Mouse (Mus musculus) cortical plate, adult 2 months (tissue): ENCODE data around the gene Nkx6-2. TPM values are rescaled to one million over a fixed set of nuclear protein-coding genes. Genes with fewer than 3 reads are reported as not detected.

Source experiments
- H3K27ac ChIP-seq: fragments of 200-500 bp; 2 replicates; pipeline ENCODE4 v1.5.1; 2012; ENCODE audit warnings: low read length, control low read depth, inconsistent platforms; ENCODE audit not compliant: insufficient read depth
- H3K4me1 ChIP-seq: fragments of 200-500 bp; 2 replicates; pipeline ENCODE4 v1.6.1; 2011; ENCODE audit warnings: low read length; ENCODE audit not compliant: control insufficient read depth, insufficient read depth
- H3K4me3 ChIP-seq: fragments of 200-500 bp; 2 replicates; pipeline ENCODE4 v1.5.1; 2011; ENCODE audit warnings: mild to moderate bottlenecking, low read length, control low read depth; ENCODE audit not compliant: insufficient read depth
- CTCF ChIP-seq: fragments of 200-500 bp; IDR thresholded peaks from 2 replicates; pipeline ENCODE4 v1.5.1; 2011; ENCODE audit warnings: mild to moderate bottlenecking, control low read depth, low read length; ENCODE audit not compliant: insufficient read depth; ENCODE audit errors: extremely low read depth
- POLR2A ChIP-seq: fragments of 200-500 bp; IDR thresholded peaks from 2 replicates; pipeline ENCODE4 v1.6.1; 2011; ENCODE audit warnings: mild to moderate bottlenecking, low read length, control low read depth; ENCODE audit not compliant: insufficient read depth; ENCODE audit errors: extremely low read depth
- polyA plus RNA-seq: library from polyadenylated mRNA; depleted of rRNA; stranded (reverse); fragments of >200 nt; gene quantifications from 2 replicates; pipeline ENCODE4 v1.2.3, GENCODE M21; 2012

The Nkx6-2 gene
- polyA plus RNA-seq, 1 experiment, result 22.0 TPM

DNA sequence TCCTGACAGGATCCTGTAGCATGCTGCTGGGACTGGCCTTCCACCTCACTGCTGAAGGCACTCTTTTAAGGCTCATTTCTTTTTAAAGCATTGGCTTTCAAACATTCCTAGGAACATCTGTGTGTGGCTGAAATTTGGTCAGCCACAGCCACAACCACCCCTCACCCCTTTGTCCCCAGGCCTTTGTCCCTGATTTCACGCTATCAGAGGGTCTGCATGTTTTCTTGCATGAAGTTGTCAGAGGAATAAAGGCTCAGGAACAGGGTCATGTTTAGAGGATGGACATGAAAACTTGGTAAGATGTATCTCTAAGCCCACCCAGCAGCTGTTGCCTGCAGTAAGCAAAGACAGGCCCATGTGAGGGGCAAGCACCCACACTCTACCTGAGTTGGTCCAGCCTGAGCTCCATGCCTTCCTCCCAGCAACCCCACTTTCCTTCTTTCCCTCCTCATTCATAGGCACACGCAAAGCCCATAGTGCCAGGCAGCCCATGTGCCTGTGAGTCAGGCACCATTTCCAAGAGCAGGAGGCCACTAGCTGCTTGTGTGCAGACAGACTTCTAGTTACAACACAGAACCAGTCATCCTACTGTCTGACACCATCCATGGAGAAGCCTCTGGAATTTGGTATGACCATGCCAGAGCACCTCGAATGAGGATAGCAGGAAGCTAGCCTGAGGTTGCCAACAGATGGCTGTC lies 32.4 kb downstream of the Nkx6-2 start:
- 0 out of 2 replicates have a peak, but pooled peaks cover 1% of the 10 kb centered on the region for H3K4me1 ChIP-seq
- H3K27ac ChIP-seq, result no peak overlapping the region
- no peak overlapping the region for H3K4me3 ChIP-seq
- no peak for TF ChIP-seq CTCF
- TF ChIP-seq POLR2A, result no peak

DNA sequence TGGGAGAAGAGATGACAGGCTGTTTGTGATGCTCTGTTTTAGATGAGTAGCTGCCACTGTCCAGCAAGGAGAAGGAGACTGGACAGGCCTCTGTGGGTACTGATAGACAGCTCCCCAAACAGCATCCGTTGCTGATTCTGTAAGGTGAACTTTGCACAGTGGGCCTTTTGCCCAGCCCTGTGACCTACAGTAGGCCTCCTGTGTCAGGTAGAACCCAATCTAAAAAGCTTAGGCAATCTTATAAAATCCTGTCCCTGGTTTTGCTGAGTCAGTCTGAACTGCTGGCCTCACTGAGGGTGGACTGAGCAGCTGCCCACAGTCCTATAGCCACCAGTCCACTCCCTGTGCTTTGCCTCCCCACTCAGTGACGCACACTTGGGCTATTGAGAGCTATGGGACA lies 35.3 kb downstream of the Nkx6-2 start:
- Histone ChIP-seq H3K27ac (no peak overlapping the region), H3K4me1 (peaks cover 3% of the 10 kb centered on the region; the same call in 1 of the 2 replicates), H3K4me3 (no peak overlapping the region)
- TF ChIP-seq CTCF, result no peak
- TF ChIP-seq POLR2A, result no peak

DNA sequence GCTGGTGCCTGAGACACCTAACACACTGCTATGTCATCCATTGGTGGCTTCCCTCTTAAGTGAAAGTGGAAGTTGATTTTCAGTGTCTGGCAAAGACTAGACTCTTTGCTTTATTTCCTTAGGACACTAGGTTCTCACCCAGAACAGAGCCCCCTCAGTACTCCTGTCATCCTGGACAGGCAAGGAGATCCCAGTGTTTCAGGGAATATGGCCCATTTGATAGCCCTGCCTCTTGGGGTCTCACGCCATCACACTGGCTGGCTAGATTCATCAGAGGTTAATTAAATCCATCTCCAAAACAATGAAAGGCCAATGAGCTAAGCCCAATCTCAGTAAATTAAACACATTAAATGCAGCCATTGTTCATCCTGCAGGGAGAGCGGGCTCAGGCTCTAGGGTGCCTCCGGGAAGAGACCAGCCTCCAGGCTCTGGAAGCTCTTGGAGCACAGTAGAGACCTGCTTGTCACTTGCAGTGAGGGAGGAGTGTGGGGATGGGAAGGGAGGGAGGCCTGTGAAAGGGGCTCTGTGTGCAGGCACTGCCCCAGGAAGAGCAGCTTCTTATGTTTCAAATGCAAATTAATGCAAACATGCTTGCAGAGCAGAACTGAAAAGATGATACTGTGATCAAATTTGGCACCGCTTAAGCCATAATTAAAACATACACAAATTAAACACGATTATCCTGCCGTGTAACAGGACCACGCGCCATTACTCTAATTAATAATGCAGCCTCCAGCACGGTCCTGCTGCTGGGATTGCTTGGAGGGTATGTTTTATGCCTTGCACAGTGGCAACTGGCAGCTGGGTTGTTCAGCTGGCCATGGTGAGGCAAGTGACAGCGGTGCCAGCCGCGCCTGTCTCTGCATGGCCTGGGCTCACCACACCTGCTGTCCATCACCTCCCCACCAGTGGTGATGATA lies 37.6 kb downstream of the Nkx6-2 start:
- Histone ChIP-seq H3K4me3 (no peak overlapping the region), H3K27ac (peak overlapping the region; percentile 88), H3K4me1 (peaks cover 6% of the 10 kb centered on the region)
- no peak for TF ChIP-seq POLR2A
- TF ChIP-seq CTCF, result no peak

DNA sequence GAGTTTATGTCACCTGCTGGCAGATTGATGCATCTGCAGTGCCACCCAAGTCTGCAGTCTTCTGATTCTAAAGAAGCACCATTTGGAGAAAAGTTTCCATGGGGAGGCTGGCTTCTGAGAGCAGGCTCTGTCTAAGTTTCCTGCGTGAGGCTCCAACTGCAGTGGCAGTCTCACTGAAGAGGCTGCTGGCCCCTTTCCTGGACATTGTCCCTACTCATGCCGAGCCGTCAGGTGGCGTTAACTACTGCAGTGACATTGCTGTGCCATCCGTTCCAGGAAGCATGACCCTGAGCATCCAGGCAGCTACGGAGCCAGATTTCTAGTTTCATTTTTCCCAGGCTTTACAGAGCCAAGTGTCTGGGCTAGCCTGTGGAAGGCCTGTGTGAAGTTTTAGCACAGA lies 41.2 kb downstream of the Nkx6-2 start:
- Histone ChIP-seq H3K4me3 (no peak overlapping the region), H3K27ac (no peak overlapping the region), H3K4me1 (peaks cover 8% of the 10 kb centered on the region)
- 0 out of 2 replicates have a peak, but pooled peaks have one; percentile 13 for TF ChIP-seq CTCF
- TF ChIP-seq POLR2A, result no peak

DNA sequence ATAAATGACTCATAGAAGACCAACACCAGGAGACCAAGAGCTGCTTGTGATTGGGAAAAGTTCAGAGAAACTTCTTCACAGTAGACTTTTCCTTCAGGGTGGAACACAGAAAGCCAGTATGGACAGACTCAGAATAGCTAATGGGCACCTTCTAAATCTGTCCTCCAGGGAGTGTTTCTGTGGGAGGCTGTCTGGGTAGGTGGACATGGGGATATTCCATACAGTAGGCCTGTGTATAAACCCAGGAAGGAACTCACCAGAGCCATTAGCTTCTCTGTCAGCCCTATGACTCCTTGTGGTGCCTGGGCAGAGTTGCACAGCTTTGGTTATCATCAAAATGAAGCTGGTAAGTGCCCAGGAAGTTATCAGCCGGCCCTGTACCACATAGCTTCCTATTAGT lies 42.0 kb downstream of the Nkx6-2 start:
- no peak overlapping the region for H3K4me3 ChIP-seq
- H3K27ac ChIP-seq, result no peak overlapping the region
- H3K4me1 ChIP-seq, result peaks cover 7% of the 10 kb centered on the region
- no peak for TF ChIP-seq CTCF
- TF ChIP-seq POLR2A, result no peak

DNA sequence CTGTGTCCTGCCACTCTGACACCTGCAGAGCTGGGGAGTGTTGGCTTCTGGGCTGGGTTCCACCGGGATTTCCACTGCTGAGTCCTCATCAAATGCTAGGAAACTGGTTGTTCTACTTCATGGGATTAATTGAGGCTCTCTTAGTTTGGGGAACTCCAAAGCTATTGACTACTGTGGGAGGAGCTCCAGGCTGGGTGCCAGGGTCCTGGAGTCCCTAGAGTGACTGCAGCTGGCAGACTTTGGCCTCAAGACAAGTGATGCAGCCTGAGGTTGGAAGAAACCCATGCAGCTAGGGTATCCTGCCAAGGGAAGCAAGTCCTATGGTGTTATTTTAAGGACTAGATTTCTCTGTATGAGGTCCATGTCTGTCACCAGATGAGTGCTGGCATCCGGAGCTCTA lies 44.1 kb downstream of the Nkx6-2 start:
- TF ChIP-seq CTCF (no peak), POLR2A (no peak)
- H3K4me1 ChIP-seq, result peaks cover 5% of the 10 kb centered on the region
- no peak overlapping the region for H3K4me3 ChIP-seq
- H3K27ac ChIP-seq, result no peak overlapping the region

DNA sequence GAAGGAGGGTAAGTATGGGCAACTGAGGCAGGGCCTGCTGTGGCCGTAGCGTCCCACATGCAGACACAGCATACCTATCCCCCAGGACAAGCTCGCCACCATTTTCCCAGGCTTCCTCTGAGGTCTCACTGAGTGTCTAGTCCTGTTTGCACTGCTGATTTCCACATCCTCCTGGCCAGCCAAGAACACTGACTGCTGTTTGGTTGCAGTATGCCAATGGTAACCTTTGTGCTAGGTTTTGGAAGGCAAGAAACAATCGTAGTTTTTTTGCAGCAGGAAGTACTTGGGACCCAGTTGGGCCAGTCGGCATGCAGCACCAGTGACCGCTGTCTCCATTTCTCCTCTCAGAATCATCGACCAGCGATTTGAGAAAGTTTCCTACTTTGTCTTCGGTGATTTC lies 44.8 kb downstream of the Nkx6-2 start:
- H3K4me3 ChIP-seq, result no peak overlapping the region
- H3K4me1 ChIP-seq, result peaks cover 5% of the 10 kb centered on the region
- TF ChIP-seq CTCF (no peak), POLR2A (no peak)
- no peak overlapping the region for H3K27ac ChIP-seq

DNA sequence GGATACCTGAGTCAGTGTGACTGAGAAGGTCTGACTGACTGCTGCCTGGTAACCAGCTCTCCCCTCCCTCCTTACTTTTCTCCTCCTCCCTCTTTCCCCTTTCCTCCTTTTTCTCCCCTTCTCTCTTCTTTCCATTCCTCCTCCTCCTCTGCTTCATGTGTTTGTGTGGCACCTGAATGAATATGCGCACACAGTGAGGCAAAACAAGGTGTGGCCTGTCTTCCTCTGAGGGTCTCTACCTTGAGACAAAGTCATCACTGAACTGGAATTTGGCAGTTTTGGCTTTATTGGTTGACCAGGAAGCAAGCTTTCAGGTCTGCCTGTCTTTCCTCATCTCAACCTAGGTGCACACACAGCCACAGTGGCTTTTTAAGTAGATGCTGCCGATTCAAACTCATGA lies 45.8 kb downstream of the Nkx6-2 start:
- Histone ChIP-seq H3K4me3 (no peak overlapping the region), H3K27ac (no peak overlapping the region), H3K4me1 (peaks cover 5% of the 10 kb centered on the region)
- TF ChIP-seq CTCF (no peak), POLR2A (no peak)

DNA sequence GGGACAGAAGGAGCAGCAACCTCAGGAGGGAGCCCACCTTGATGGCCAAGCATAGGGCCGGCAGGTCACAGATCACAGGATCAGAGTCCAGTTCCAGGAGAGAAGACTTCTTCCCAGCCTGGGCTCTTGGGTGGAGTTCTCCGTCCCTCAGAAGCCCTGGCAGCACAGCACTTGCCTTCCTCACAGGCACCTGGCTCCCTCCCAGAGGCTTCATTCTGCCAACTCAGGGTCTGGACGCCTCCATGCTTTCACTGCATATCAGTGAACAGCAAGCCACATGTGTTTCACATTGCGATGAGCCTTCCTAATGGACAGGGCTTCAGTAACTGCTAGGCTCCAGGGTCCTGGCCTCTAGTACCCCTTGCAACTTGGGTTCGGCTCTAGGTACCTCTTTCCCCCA lies 46.3 kb downstream of the Nkx6-2 start:
- Histone ChIP-seq H3K4me1 (peaks cover 5% of the 10 kb centered on the region), H3K4me3 (no peak overlapping the region), H3K27ac (no peak overlapping the region)
- TF ChIP-seq POLR2A (no peak), CTCF (no peak)

DNA sequence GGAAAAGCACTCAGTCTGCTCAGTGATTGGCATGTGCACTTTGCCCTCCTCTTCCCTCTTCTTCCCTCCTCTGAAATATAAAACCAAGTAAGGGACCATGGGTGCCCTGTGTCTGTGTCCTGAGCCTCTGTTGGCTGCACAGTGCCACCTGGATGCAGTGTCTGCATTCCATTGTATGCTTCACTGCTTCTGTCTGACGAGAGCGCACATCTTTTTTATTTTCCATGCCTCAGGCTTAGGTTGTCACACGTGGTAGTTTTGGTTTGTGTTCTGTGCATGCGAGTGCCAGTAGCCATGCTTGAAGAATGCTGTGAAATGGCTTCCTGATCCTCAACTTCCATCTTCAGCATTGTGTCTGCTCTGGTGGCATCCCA lies 51.2 kb downstream of the Nkx6-2 start:
- H3K4me1 ChIP-seq, result no peaks in the 10 kb centered on the region
- H3K4me3 ChIP-seq, result no peak overlapping the region
- no peak overlapping the region for H3K27ac ChIP-seq
- TF ChIP-seq POLR2A (no peak), CTCF (no peak)
